Mouse (Mus musculus): Measurements from ENCODE around the gene Samd14. TPM values are rescaled to one million over a fixed set of nuclear protein-coding genes. Genes with fewer than 3 reads are reported as not detected.

Gene Samd14
- polyA plus RNA-seq, 1 experiment from 2014 or later = 47.6 TPM

DNA sequence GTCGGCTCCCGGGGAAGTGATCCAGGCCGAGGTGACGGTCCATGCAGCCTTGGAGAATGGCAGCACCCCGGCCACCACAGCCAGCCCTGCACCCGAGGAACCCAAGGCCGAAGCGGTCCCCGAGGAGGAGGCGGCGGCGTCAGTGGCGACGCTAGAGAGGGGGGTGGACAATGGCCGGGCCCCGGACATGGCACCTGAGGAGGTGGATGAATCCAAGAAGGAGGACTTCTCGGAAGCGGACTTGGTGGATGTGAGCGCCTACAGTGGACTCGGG, 17.3 kb upstream of the Samd14 start:
- DNase-seq (ENCODE audit: low spot score) = no peak
- WGBS = under 1% methylated on average over 20 of the region's 20 CpGs
- H3K4me2 ChIP-seq (replicated peaks; ENCODE audit: low read depth, low read length) = peak overlapping the region; percentile 99
- H3K27me3 ChIP-seq (ENCODE audit: control insufficient read depth, insufficient read depth, low read length) = no peaks in the 10 kb centered on the region
- no peaks in the 10 kb centered on the region for H3K9me3 ChIP-seq (ENCODE audit: control insufficient read depth, low read length)
- H3K27ac ChIP-seq (ENCODE audit: low read depth, low read length) = peak overlapping the region; percentile 62; the same call in 1 of the 2 replicates
- H3K4me1 ChIP-seq (replicated peaks; ENCODE audit: control insufficient read depth, insufficient read depth, low read length) = peaks cover 29% of the 10 kb centered on the region
- H3K9ac ChIP-seq (ENCODE audit: low read depth, low read length) = peak overlapping the region; percentile 93
- no peak for ATAC-seq (ENCODE audit: low FRiP score)
- peak overlapping the region; percentile 92 for H3K4me3 ChIP-seq (ENCODE audit: low read depth, low read length)
- peaks cover 5% of the 10 kb centered on the region for H3K36me3 ChIP-seq (ENCODE audit: control insufficient read depth, insufficient read depth, low read length)

DNA sequence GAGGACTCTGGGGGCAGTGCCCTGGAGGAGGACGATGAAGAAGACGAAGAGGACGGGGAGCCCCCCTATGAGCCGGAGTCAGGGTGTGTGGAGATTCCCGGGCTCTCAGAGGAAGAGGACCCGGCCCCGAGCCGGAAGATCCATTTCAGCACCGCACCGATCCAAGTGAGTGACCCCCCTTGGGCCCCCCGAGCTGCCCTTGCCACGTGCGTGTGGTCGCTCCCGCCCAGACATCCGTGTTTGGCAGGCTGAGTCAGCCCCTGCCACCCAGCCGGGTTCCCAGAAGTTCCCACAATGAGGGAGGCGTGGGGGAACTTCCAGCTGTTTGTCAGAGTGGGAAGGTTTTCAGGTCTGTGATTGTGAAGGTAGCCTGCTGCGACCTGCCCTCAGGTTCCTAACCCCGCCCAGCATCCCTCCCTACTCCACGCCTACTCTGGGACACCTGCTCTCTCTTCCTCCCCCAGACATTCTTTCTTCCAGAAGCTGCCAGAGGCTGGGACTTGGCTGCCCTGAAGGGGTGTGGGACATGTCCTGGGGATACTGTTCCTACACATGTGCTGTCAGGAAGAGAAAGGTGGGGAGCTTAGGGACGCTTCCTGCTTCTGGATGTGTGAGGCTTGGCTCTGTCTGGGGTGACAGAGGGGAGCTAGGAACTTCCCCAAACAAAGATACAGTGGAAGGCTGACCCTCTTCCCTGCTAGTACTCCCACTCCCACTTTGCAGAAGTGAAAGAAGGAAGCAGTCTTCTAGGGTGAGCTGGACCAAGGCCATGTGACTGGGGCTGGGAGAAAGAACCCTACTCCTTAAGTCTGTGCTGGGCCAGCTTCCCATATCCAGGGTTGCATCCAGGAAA, 16.7 kb upstream of the Samd14 start:
- no peak for ATAC-seq (ENCODE audit: low FRiP score)
- no peaks in the 10 kb centered on the region for H3K9me3 ChIP-seq (ENCODE audit: control insufficient read depth, low read length)
- peak overlapping the region; percentile 93 for H3K9ac ChIP-seq (ENCODE audit: low read depth, low read length)
- H3K4me3 ChIP-seq (ENCODE audit: low read depth, low read length) = peak overlapping the region; percentile 92
- no peaks in the 10 kb centered on the region for H3K27me3 ChIP-seq (ENCODE audit: control insufficient read depth, insufficient read depth, low read length)
- 0 out of 2 replicates have a peak overlapping the region, but pooled peaks have one; percentile 30 for H3K27ac ChIP-seq (ENCODE audit: low read depth, low read length)
- peak overlapping the region; percentile 99 for H3K4me2 ChIP-seq (replicated peaks; ENCODE audit: low read depth, low read length)
- H3K4me1 ChIP-seq (replicated peaks; ENCODE audit: control insufficient read depth, insufficient read depth, low read length) = peaks cover 29% of the 10 kb centered on the region
- peaks cover 9% of the 10 kb centered on the region for H3K36me3 ChIP-seq (ENCODE audit: control insufficient read depth, insufficient read depth, low read length)
- 3% methylated on average over 22 of the region's 22 CpGs for WGBS
- DNase-seq (ENCODE audit: low spot score) = peak; percentile 46

DNA sequence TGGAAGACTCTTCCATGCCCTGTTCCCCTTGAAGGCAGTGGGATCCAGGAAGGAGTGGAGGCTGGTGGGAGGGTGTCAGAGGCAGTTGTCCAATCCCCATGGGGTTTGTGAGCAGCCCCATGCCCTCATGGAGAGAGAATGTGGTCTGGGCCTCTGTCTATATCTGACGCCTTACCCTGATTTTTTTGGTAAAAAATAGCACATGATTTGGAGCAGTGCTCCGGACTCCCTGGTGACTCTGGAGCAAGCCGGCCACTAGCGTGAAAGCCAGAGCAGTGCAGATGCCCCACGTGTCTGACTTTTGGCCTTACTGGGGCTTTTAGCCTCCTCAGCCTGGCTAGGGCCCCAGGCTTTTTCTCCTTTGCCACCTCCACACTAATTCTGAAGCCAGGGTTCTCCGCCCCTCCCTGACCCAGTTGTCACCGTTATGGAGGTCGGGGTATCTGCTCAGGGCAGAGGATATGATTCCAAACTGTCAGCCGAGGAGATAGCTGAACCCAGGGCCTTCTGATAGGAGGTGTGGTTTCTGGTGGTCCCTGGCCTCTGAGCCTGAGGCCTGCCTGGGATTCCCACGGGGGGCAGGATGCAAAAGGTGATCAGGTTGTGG, 15.4 kb upstream of the Samd14 start:
- 51% methylated on average over 10 of the region's 10 CpGs for WGBS
- no peak for ATAC-seq (ENCODE audit: low FRiP score)
- peak overlapping the region; percentile 93 for H3K9ac ChIP-seq (ENCODE audit: low read depth, low read length)
- no peaks in the 10 kb centered on the region for H3K27me3 ChIP-seq (ENCODE audit: control insufficient read depth, insufficient read depth, low read length)
- H3K4me3 ChIP-seq (ENCODE audit: low read depth, low read length) = peak overlapping the region; percentile 92
- no peak for DNase-seq (ENCODE audit: low spot score)
- 0 out of 2 replicates have a peak overlapping the region, but pooled peaks have one; percentile 42 for H3K27ac ChIP-seq (ENCODE audit: low read depth, low read length)
- H3K4me2 ChIP-seq (replicated peaks; ENCODE audit: low read depth, low read length) = peak overlapping the region; percentile 99
- H3K4me1 ChIP-seq (replicated peaks; ENCODE audit: control insufficient read depth, insufficient read depth, low read length) = peaks cover 22% of the 10 kb centered on the region
- peaks cover 9% of the 10 kb centered on the region for H3K36me3 ChIP-seq (ENCODE audit: control insufficient read depth, insufficient read depth, low read length)
- no peaks in the 10 kb centered on the region for H3K9me3 ChIP-seq (ENCODE audit: control insufficient read depth, low read length)

DNA sequence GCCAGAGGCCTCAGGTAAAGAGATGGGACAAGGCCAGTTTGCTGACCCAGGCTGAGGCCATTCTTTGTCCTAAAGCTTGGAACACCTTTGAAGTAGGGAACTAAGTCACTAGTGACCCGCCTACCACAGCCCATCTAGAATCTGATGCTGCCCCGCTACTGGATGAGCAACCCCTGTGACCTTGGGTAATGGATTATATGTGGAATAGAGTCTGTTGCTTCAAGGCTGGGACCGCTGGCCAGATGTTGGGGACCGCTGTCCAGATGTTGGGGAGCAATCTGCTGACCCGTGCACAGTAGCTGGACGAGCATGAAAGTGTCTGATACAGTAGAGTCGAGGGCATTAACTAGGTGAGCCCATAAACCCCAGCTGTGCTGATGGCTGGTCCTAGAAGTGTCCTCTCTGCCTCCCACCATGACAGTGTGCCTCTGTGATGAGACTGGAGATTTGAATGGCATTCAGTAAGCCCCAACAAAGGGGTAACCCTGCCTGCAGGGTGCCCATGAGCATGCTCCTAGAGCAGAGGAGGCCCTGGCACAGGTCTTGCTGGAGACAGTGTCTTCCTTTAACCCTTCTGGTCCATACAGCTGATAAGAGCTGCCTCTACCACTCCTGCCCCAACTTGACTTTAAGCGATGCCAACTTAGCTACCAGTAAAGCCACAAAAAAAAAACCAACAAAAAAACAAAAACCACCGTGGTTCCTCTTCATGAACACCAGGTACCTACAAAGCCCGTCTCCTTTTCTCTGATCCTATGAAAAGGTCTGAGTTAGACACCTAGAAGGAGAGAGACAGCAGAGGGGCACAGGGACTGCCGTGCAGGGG, 14.5 kb upstream of the Samd14 start:
- H3K9me3 ChIP-seq (ENCODE audit: control insufficient read depth, low read length) = no peaks in the 10 kb centered on the region
- no peak for ATAC-seq (ENCODE audit: low FRiP score)
- H3K4me1 ChIP-seq (replicated peaks; ENCODE audit: control insufficient read depth, insufficient read depth, low read length) = peaks cover 24% of the 10 kb centered on the region
- WGBS = 86% methylated on average over 11 of the region's 11 CpGs
- no peak for DNase-seq (ENCODE audit: low spot score)
- peak overlapping the region; percentile 93 for H3K9ac ChIP-seq (ENCODE audit: low read depth, low read length)
- peaks cover 9% of the 10 kb centered on the region for H3K36me3 ChIP-seq (ENCODE audit: control insufficient read depth, insufficient read depth, low read length)
- H3K27me3 ChIP-seq (ENCODE audit: control insufficient read depth, insufficient read depth, low read length) = no peaks in the 10 kb centered on the region
- peak overlapping the region; percentile 99 for H3K4me2 ChIP-seq (replicated peaks; ENCODE audit: low read depth, low read length)
- peak overlapping the region; percentile 92 for H3K4me3 ChIP-seq (ENCODE audit: low read depth, low read length)
- H3K27ac ChIP-seq (ENCODE audit: low read depth, low read length) = 0 out of 2 replicates have a peak overlapping the region, but pooled peaks have one; percentile 30

DNA sequence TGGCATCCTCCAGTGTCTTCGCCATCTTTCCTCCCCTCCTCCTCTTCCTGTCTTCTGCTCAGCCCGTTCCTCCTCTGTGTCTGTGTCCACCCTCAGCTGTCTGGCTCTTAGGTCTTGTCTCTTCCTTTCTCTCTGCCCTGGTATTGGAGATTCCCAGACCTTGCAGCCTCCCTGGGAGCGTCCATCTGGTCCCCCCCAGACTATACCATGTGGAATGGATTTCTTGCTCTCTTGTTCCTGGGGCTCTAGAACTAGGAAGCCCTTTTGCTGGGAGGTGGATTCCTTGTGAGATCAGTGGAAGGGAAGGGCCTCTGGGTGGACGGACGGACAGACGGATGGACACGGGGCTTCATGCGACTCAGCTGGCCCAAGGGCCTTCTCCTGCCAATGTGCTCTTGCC, 13.6 kb upstream of the Samd14 start:
- 84% methylated on average over 8 of the region's 8 CpGs for WGBS
- Histone ChIP-seq H3K36me3 (ENCODE audit: control insufficient read depth, insufficient read depth, low read length) (peaks cover 12% of the 10 kb centered on the region), H3K27ac (ENCODE audit: low read depth, low read length) (no peak overlapping the region), H3K27me3 (ENCODE audit: control insufficient read depth, insufficient read depth, low read length) (no peaks in the 10 kb centered on the region), H3K4me1 (replicated peaks; ENCODE audit: control insufficient read depth, insufficient read depth, low read length) (peaks cover 28% of the 10 kb centered on the region), H3K4me3 (ENCODE audit: low read depth, low read length) (no peak overlapping the region), H3K9me3 (ENCODE audit: control insufficient read depth, low read length) (no peaks in the 10 kb centered on the region), H3K9ac (ENCODE audit: low read depth, low read length) (no peak overlapping the region), H3K4me2 (replicated peaks; ENCODE audit: low read depth, low read length) (no peak overlapping the region)
- ATAC-seq (ENCODE audit: low FRiP score) = no peak
- no peak for DNase-seq (ENCODE audit: low spot score)

DNA sequence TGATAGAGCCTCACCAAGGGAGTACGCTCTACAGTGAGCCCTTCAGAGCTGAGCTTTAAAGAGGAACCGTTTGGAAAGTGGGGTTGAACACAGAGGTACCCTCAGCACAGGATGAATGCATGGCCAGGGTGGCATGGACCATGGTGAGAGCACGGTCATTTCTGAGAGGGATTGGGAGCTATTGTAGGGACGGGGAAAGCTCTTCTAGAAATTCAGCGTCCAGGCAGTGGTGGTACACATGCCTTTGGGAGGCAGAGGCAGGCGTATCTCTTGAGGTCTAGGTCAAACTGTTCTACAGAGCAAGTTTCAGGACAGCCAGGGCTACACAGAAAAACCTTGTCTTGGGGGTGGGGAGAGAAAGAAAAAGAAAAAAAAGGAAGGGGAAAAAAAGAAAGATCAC, 12.7 kb upstream of the Samd14 start:
- no peak for DNase-seq (ENCODE audit: low spot score)
- peaks cover 28% of the 10 kb centered on the region for H3K4me1 ChIP-seq (replicated peaks; ENCODE audit: control insufficient read depth, insufficient read depth, low read length)
- 96% methylated on average over 6 of the region's 6 CpGs for WGBS
- no peak overlapping the region for H3K27ac ChIP-seq (ENCODE audit: low read depth, low read length)
- ATAC-seq (ENCODE audit: low FRiP score) = no peak
- no peaks in the 10 kb centered on the region for H3K27me3 ChIP-seq (ENCODE audit: control insufficient read depth, insufficient read depth, low read length)
- H3K9me3 ChIP-seq (ENCODE audit: control insufficient read depth, low read length) = no peaks in the 10 kb centered on the region
- no peak overlapping the region for H3K4me3 ChIP-seq (ENCODE audit: low read depth, low read length)
- H3K9ac ChIP-seq (ENCODE audit: low read depth, low read length) = no peak overlapping the region
- no peak overlapping the region for H3K4me2 ChIP-seq (replicated peaks; ENCODE audit: low read depth, low read length)
- peaks cover 18% of the 10 kb centered on the region for H3K36me3 ChIP-seq (ENCODE audit: control insufficient read depth, insufficient read depth, low read length)

DNA sequence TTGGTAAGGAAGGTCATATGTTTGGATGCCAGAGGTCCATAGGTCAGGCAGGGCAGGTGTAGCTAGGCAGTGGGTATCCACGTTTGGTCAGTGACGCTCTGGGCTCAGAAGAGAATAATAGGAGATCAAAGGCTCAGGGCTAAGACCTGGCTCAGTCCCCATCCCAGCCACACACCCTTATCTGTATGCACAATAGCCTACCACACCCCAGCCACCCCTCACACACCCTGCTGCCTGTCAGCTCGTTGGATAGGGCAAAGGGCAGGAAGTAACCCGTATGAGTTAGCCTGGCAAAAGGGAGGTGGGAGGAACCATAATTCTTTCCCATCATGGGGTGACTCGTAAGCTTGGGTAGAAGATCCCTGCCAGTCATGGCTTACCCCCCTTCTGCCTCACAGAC, 12.1 kb upstream of the Samd14 start:
- ATAC-seq (ENCODE audit: low FRiP score) = no peak
- Histone ChIP-seq H3K27ac (ENCODE audit: low read depth, low read length) (no peak overlapping the region), H3K27me3 (ENCODE audit: control insufficient read depth, insufficient read depth, low read length) (no peaks in the 10 kb centered on the region), H3K4me1 (replicated peaks; ENCODE audit: control insufficient read depth, insufficient read depth, low read length) (peaks cover 28% of the 10 kb centered on the region), H3K9ac (ENCODE audit: low read depth, low read length) (no peak overlapping the region), H3K9me3 (ENCODE audit: control insufficient read depth, low read length) (no peaks in the 10 kb centered on the region), H3K4me2 (replicated peaks; ENCODE audit: low read depth, low read length) (no peak overlapping the region), H3K4me3 (ENCODE audit: low read depth, low read length) (no peak overlapping the region), H3K36me3 (ENCODE audit: control insufficient read depth, insufficient read depth, low read length) (peaks cover 21% of the 10 kb centered on the region)
- DNase-seq (ENCODE audit: low spot score) = no peak
- WGBS = 64% methylated on average over 5 of the region's 5 CpGs

DNA sequence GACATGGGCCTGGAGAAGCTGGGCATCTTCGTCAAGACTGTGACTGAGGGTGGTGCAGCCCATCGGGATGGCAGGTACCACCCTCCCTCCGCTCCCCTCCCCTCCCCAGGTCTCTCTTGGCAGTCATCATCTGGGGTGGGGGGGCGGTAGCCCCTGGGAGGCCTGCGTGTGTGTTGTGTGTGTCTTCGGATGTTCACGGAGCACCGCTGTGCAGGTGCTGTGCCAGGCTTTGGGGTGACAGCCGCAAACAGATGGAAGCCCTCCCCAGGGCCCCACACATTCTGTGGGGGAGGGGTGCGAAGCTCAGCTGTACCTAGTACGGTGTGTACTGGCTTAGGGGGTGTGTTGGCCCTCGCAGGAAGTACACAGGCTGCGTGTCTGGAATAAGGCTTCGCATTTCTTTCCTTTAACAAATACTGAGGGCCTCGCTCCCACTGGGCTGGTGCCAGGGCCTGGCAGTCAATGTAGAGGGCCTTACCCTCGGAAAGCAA, 11.6 kb upstream of the Samd14 start:
- H3K9ac ChIP-seq (ENCODE audit: low read depth, low read length) = no peak overlapping the region
- H3K4me3 ChIP-seq (ENCODE audit: low read depth, low read length) = no peak overlapping the region
- H3K36me3 ChIP-seq (ENCODE audit: control insufficient read depth, insufficient read depth, low read length) = peaks cover 21% of the 10 kb centered on the region
- no peaks in the 10 kb centered on the region for H3K27me3 ChIP-seq (ENCODE audit: control insufficient read depth, insufficient read depth, low read length)
- no peaks in the 10 kb centered on the region for H3K9me3 ChIP-seq (ENCODE audit: control insufficient read depth, low read length)
- ATAC-seq (ENCODE audit: low FRiP score) (no peak), DNase-seq (ENCODE audit: low spot score) (no peak)
- H3K27ac ChIP-seq (ENCODE audit: low read depth, low read length) = no peak overlapping the region
- WGBS = 88% methylated on average over 15 of the region's 16 CpGs
- no peak overlapping the region for H3K4me2 ChIP-seq (replicated peaks; ENCODE audit: low read depth, low read length)
- H3K4me1 ChIP-seq (replicated peaks; ENCODE audit: control insufficient read depth, insufficient read depth, low read length) = peaks cover 28% of the 10 kb centered on the region

Data from hindbrain, embryonic 11.5 days (tissue).